Mouse (Mus musculus) kidney, embryonic 14.5 days (tissue): ENCODE measurements around the gene Vps36. TPM values are rescaled to one million over a fixed set of nuclear protein-coding genes. Genes with fewer than 3 reads are reported as not detected.
A peak's percentile ranks its signal among the peaks of the same experiment; 100 is the strongest.

Source experiments
- ATAC-seq: fragments of 200-750 bp; cut with Nextera tagmentation; 2 replicates; pipeline ENCODE4 v1.8.0; 2017; ENCODE audit warnings: moderate number of reproducible peaks, mild to moderate bottlenecking, moderate TSS enrichment, moderate library complexity; ENCODE audit not compliant: low FRiP score, low TSS enrichment
- H3K27ac ChIP-seq: fragments of 300-500 bp; sonication (generic); 2 replicates; pipeline ENCODE4 v1.5.1; 2014; ENCODE audit warnings: low read depth, mild to moderate bottlenecking, low read length, moderate library complexity, mixed read lengths
- H3K27me3 ChIP-seq: fragments of 300-500 bp; sonication (generic); 2 replicates; pipeline ENCODE4 v1.6.1; 2014; ENCODE audit warnings: mild to moderate bottlenecking, low read length; ENCODE audit not compliant: control insufficient read depth, insufficient read depth
- H3K36me3 ChIP-seq: fragments of 300-500 bp; sonication (generic); 2 replicates; pipeline ENCODE4 v1.6.1; 2014; ENCODE audit warnings: low read length, mixed read lengths; ENCODE audit not compliant: control insufficient read depth, insufficient read depth
- H3K4me1 ChIP-seq: fragments of 300-500 bp; sonication (generic); 2 replicates; pipeline ENCODE4 v1.6.1; 2014; ENCODE audit warnings: low read length, mixed read lengths; ENCODE audit not compliant: control insufficient read depth, insufficient read depth
- H3K4me2 ChIP-seq: fragments of 300-500 bp; sonication (generic); replicated peaks from 2 replicates; pipeline ENCODE4 v1.6.1; 2014; ENCODE audit warnings: low read depth, mild to moderate bottlenecking, low read length
- H3K4me3 ChIP-seq: fragments of 300-500 bp; sonication (generic); 2 replicates; pipeline ENCODE4 v1.5.1; 2014; ENCODE audit warnings: mild to moderate bottlenecking, low read length
- H3K9ac ChIP-seq: fragments of 300-500 bp; sonication (generic); 2 replicates; pipeline ENCODE4 v1.6.1; 2014; ENCODE audit warnings: low read depth, mild to moderate bottlenecking, low read length, moderate library complexity
- H3K9me3 ChIP-seq: fragments of 300-500 bp; sonication (generic); 2 replicates; pipeline ENCODE4 v1.6.1; 2016; ENCODE audit warnings: low read length; ENCODE audit not compliant: control insufficient read depth
- WGBS: fragments of 180-500 bp; shearing (Covaris S2); extraction: QIAGEN DNeasy Blood & Tissue Kit; methylation state at CpG from one replicate; pipeline ENCODE4 v1.1.7; 2014; 5-methylcytosine and 5-hydroxymethylcytosine counted together
- polyA plus RNA-seq: library from polyadenylated mRNA; unstranded; fragments of >200 nt; fragmentation: Nextera tagmentation; extraction: Ambion mirVana; gene quantifications from 2 replicates; pipeline ENCODE4 v1.2.1, GENCODE M21; 2014

Vps36 gene
- 39.0 and 40.0 TPM in 2 replicates for polyA plus RNA-seq

DNA sequence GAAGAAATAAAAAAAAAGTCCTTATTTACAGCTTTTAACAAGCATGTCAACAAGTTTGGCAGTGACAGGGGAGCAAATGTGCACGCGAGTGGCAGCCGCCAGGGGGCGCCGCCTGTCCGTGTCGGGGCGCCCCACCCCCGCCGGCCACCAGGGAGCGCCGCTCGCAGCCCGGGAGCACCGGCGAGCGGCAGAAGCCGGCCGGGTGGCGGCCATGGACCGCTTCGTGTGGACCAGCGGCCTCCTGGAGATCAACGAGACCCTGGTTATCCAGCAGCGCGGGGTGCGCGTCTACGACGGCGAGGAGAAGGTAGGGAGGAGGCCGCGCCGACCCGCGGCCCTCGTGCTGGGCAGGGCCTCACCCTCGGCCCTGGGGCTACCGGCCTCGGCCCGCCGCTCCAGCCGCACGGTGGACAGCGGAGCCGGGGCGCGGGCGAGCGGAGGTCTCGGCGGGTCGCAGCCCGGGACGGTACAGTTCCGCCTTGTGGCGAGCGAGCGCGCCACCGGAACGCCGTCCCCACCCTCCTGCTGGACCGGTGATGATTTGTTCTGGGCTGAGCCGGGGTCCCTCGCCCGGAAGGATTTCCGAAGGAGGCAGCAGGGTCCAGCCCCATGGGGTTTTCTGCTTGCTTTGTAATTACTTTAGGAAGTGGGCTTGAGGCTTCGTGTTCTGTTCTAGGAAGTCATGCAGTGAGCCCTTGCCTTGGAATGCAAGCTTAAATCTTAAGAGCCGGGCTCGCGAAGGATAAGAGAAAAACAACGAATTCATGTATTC is at the start of gene Vps36:
Vps36 (plus strand) TSS at position 150 of the 772 bp plus-strand sequence.
- ATAC-seq, result peak; percentile 95
- Histone ChIP-seq H3K4me3 (peak within 1 kb of the TSS; percentile 76), H3K36me3 (no peaks in the 10 kb centered on the region; the same call in 1 of the 2 replicates), H3K27ac (peak within 1 kb of the TSS; percentile 99), H3K4me2 (peak within 1 kb of the TSS; percentile 53), H3K9me3 (no peaks in the 10 kb centered on the region), H3K27me3 (no peaks in the 10 kb centered on the region), H3K9ac (peak within 1 kb of the TSS; percentile 92), H3K4me1 (peaks cover 4% of the 10 kb centered on the region; the same call in 1 of the 2 replicates)
- under 1% methylated on average over 56 of the region's 73 CpGs for WGBS

DNA sequence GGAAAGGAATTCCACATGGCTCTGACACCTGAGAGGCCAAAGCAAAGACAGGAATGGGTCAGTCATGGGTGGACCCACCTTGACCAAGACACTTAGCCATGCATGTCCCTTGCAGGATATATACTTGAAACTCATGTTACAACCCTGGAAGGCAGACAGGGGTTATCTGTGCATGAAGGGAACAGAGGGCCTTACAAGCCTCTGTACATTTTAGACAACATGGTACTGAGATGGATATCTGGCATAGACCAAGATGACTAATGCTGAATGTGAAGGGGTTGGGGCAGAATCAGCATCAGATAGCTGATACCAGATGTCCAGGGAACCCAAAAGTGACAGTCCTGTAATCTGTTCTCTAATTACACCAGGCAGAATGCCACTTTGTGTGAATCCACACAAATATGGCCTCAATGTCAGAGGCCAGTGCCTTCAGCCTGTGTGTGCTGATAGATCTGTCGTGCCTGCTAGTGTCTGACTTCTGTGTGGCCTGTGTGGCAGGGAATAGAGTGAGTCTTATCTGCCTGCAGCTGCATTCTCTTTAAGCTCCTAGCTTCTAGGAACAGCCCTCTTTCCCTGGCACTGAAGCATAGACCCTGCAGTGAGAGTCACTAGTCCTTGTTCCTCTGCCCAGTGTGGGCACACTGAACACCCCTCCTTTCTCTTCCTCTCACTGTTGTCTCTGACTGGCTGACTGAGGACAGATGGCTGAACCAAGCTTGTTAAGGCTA is 48.7 kb upstream of the Vps36 start:
- H3K9me3 ChIP-seq, result no peaks in the 10 kb centered on the region
- no peak for ATAC-seq

DNA sequence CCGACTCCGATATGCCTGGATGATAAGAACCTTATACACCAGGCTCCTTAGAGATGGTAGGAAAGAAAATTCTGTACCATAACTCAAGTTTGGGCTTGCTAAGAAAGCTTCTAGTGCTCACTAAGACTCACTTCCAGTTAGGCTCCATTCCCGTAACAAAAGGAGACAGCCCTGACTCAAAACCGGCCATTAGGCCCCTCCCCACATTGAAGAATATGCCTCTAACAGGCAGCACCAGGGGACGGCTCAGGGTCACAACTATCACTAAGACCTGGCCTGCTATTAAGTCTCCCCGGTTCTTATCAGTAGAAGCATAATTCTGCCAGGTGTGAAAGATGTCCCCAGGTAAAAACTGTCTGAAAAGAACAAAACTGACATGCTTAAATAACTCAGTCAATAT is 46.8 kb upstream of the Vps36 start:
- Histone ChIP-seq H3K4me2 (no peak overlapping the region), H3K27me3 (no peaks in the 10 kb centered on the region), H3K4me1 (no peaks in the 10 kb centered on the region), H3K9ac (no peak overlapping the region), H3K9me3 (no peaks in the 10 kb centered on the region), H3K36me3 (no peaks in the 10 kb centered on the region), H3K27ac (no peak overlapping the region), H3K4me3 (no peak overlapping the region)
- no peak for ATAC-seq
- 81% methylated on average over 6 of the region's 6 CpGs for WGBS

More for the DNA sequence above, 48.7 kb upstream of the Vps36 start:
- 76% methylated on average over 1 of the region's 1 CpGs for WGBS
- Histone ChIP-seq H3K4me2 (no peak overlapping the region), H3K9ac (no peak overlapping the region), H3K27ac (no peak overlapping the region), H3K27me3 (no peaks in the 10 kb centered on the region), H3K4me3 (no peak overlapping the region), H3K36me3 (no peaks in the 10 kb centered on the region), H3K4me1 (no peaks in the 10 kb centered on the region)

DNA sequence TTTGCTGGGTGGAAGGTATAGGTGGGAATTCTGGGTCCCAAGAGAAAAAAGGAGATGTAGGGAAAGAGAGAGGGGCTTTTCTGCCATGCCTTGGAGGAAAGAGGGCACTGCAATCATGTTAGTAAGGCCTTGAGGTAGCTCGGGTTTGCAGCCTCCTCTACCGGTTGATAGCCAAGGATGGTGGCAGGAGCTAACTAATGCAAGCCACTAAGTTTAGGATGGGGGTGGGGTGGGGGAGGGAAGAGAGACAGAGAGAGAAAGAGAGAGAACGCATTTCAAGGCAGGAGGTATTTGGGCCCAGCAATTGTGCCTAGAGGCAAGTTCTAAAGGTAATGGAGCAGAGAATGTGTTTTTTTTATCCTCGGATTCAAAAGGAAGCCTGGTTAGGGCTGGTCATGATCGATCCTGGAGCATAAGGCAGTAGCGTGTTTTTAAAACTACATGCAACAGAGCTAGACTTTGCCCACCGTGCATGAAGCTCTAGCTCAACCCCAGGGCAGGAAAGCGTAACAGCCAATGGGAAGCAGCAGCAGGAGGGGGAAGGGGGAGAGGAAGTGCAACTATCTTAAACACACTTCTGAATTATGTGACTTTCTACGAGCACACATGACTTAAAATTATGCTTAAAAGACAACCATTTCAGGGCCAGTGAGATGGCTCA is 44.8 kb upstream of the Vps36 start:
- 59% methylated on average over 9 of the region's 9 CpGs for WGBS
- Histone ChIP-seq H3K27ac (no peak overlapping the region), H3K27me3 (no peaks in the 10 kb centered on the region), H3K4me1 (no peaks in the 10 kb centered on the region), H3K9me3 (no peaks in the 10 kb centered on the region), H3K4me3 (no peak overlapping the region), H3K36me3 (no peaks in the 10 kb centered on the region), H3K9ac (no peak overlapping the region), H3K4me2 (no peak overlapping the region)
- no peak for ATAC-seq

DNA sequence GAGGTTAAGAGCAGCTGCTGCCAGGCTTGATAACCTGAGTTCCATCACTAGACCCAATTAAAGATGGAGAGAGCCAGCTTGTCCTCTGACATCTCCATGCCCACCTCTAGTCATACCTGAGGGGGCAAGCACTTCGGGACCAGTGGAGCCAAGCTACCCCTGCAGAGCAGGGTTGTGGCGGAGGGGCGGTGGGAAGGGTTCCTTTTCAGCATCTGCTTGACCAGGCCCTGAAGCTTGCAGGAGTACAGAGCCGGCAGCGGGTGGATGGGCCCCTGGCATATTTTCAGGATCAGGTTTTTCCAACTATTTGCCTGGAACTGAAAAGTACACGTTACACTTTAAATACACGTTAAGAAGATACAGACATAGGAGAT is 44.3 kb upstream of the Vps36 start:
- H3K4me3 ChIP-seq, result no peak overlapping the region
- H3K4me2 ChIP-seq, result no peak overlapping the region
- WGBS, result 89% methylated on average over 7 of the region's 7 CpGs
- no peak overlapping the region for H3K27ac ChIP-seq
- H3K9me3 ChIP-seq, result no peaks in the 10 kb centered on the region
- ATAC-seq, result no peak
- no peaks in the 10 kb centered on the region for H3K36me3 ChIP-seq
- H3K4me1 ChIP-seq, result no peaks in the 10 kb centered on the region
- no peak overlapping the region for H3K9ac ChIP-seq
- no peaks in the 10 kb centered on the region for H3K27me3 ChIP-seq

DNA sequence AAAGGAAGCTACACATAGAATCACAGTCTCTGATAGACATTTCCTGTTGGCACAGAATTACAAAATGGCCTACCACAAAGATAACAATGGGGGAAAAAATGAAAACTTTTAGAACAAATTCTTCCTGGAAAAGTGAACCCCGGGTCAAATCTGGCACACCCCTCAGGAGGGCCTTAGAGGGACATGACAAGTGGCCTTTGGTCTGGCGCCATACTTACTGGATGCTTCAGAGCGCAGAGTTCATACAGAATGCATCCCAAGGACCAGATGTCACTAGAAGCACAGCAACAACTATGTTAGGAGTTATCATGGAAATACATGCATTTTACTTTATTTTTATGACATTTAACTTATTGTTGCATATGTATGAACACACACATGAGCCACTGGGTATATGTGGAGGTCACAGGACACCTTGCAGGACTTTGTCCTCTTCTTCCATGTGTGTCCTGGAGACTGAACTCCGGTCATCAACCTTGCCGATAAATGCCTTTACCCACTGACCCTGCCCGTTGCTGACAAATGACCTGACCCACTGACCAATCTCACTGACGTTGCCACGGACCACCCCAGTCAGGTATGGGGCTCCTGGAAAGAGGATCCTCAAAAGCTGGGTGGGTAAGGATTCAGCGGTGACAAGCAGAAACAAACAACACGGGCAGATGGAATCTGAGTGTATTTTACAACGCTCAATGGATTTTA is 42.8 kb upstream of the Vps36 start:
- Histone ChIP-seq H3K27ac (no peak overlapping the region), H3K4me3 (no peak overlapping the region), H3K9me3 (no peaks in the 10 kb centered on the region), H3K4me1 (no peaks in the 10 kb centered on the region), H3K36me3 (no peaks in the 10 kb centered on the region; the same call in 1 of the 2 replicates), H3K4me2 (no peak overlapping the region), H3K9ac (no peak overlapping the region), H3K27me3 (no peaks in the 10 kb centered on the region)
- 88% methylated on average over 11 of the region's 11 CpGs for WGBS
- no peak for ATAC-seq

DNA sequence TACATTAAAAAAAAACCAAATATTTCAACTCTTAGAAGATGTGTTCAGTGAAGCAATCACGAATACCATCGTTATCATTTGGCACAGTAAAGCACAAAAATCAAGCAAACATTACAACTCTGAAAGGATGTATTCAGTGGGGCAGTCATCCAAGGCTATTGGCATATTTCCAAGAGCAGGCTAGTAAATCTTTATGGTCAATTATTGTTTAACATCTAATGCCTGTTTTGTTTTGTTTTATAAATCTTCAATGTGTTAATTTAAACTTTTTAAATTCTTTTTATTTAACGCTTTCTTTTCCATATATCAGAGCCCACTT is 42.3 kb upstream of the Vps36 start:
- Histone ChIP-seq H3K27me3 (no peaks in the 10 kb centered on the region), H3K4me2 (no peak overlapping the region), H3K4me3 (no peak overlapping the region), H3K4me1 (no peaks in the 10 kb centered on the region), H3K27ac (no peak overlapping the region), H3K9me3 (no peaks in the 10 kb centered on the region), H3K9ac (no peak overlapping the region), H3K36me3 (no peaks in the 10 kb centered on the region; the same call in 1 of the 2 replicates)
- 62% methylated on average over 3 of the region's 3 CpGs for WGBS
- ATAC-seq, result no peak

DNA sequence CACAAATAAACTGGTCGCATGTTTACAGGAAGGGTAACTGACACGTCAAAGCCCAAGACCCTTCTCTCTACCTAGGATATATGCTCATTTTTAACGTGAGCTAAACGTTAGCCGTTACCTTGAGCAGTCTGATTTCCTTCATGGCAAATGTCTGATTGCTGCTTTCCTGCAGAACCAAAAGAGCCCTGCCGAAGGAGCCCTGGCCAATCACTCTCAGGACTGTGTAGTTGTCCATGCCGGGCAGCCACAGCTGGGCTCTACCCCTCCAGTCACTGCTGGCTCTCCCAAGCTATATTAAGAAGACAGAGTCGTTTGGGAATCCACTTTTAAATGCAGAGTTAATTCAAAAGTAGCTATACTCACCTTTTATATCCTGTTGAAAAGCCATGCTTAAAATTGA is 30.4 kb upstream of the Vps36 start:
- H3K27me3 ChIP-seq, result no peaks in the 10 kb centered on the region
- no peaks in the 10 kb centered on the region for H3K4me1 ChIP-seq
- H3K9me3 ChIP-seq, result no peaks in the 10 kb centered on the region
- no peak overlapping the region for H3K4me2 ChIP-seq
- H3K36me3 ChIP-seq, result no peaks in the 10 kb centered on the region
- H3K4me3 ChIP-seq, result no peak overlapping the region
- no peak overlapping the region for H3K9ac ChIP-seq
- WGBS, result 79% methylated on average over 8 of the region's 8 CpGs
- ATAC-seq, result no peak
- H3K27ac ChIP-seq, result no peak overlapping the region
